Mouse (Mus musculus): Measurements from ENCODE around the gene Mecr. TPM values are rescaled to one million over a fixed set of nuclear protein-coding genes. Genes with fewer than 3 reads are reported as not detected.

Mecr gene
- polyA plus RNA-seq, 1 experiment from 2014 or later, result 56.1 TPM

GRCm38 (mm10) chr4:131911521-131911920 is 68.3 kb downstream of the Mecr start:
- Histone ChIP-seq H3K27ac (ENCODE audit: low read length) (no peak overlapping the region), H3K36me3 (ENCODE audit: control insufficient read depth, insufficient read depth, low read length) (no peaks in the 10 kb centered on the region), H3K9me3 (replicated peaks; ENCODE audit: control insufficient read depth, low read length) (no peaks in the 10 kb centered on the region), H3K4me1 (ENCODE audit: control insufficient read depth, insufficient read depth, low read length) (peaks cover 21% of the 10 kb centered on the region), H3K27me3 (ENCODE audit: control insufficient read depth, insufficient read depth, low read length) (peaks cover 20% of the 10 kb centered on the region; the same call in 1 of the 2 replicates), H3K4me3 (replicated peaks; ENCODE audit: low read length) (no peak overlapping the region), H3K9ac (ENCODE audit: low read length) (no peak overlapping the region), H3K4me2 (ENCODE audit: low read depth, low read length) (no peak overlapping the region)
- no peak for ATAC-seq (ENCODE audit: insufficient read depth, low FRiP score)
- WGBS, result 33% methylated on average over 5 of the region's 5 CpGs

- H3K4me1 ChIP-seq (ENCODE audit: control insufficient read depth, insufficient read depth, low read length), result peaks cover 22% of the 10 kb centered on the region
- H3K4me2 ChIP-seq (ENCODE audit: low read depth, low read length), result no peak overlapping the region
- 58% methylated on average over 10 of the region's 10 CpGs for WGBS
- ATAC-seq (ENCODE audit: insufficient read depth, low FRiP score), result no peak
- H3K9me3 ChIP-seq (replicated peaks; ENCODE audit: control insufficient read depth, low read length), result no peaks in the 10 kb centered on the region
- no peak overlapping the region for H3K27ac ChIP-seq (ENCODE audit: low read length)
- H3K36me3 ChIP-seq (ENCODE audit: control insufficient read depth, insufficient read depth, low read length), result no peaks in the 10 kb centered on the region
- no peak overlapping the region for H3K9ac ChIP-seq (ENCODE audit: low read length)
- H3K4me3 ChIP-seq (replicated peaks; ENCODE audit: low read length), result no peak overlapping the region
- peaks cover 20% of the 10 kb centered on the region; the same call in 1 of the 2 replicates for H3K27me3 ChIP-seq (ENCODE audit: control insufficient read depth, insufficient read depth, low read length)
Observed at GRCm38 (mm10) chr4:131913526-131913925, 70.3 kb downstream of the Mecr start.

GRCm38 (mm10) chr4:131914046-131914643 is 70.9 kb downstream of the Mecr start:
- no peak overlapping the region for H3K4me2 ChIP-seq (ENCODE audit: low read depth, low read length)
- peaks cover 28% of the 10 kb centered on the region for H3K4me1 ChIP-seq (ENCODE audit: control insufficient read depth, insufficient read depth, low read length)
- H3K36me3 ChIP-seq (ENCODE audit: control insufficient read depth, insufficient read depth, low read length), result no peaks in the 10 kb centered on the region
- no peak overlapping the region for H3K4me3 ChIP-seq (replicated peaks; ENCODE audit: low read length)
- H3K9me3 ChIP-seq (replicated peaks; ENCODE audit: control insufficient read depth, low read length), result no peaks in the 10 kb centered on the region
- H3K9ac ChIP-seq (ENCODE audit: low read length), result no peak overlapping the region
- no peak overlapping the region for H3K27ac ChIP-seq (ENCODE audit: low read length)
- WGBS, result 22% methylated on average over 9 of the region's 9 CpGs
- no peak for ATAC-seq (ENCODE audit: insufficient read depth, low FRiP score)
- H3K27me3 ChIP-seq (ENCODE audit: control insufficient read depth, insufficient read depth, low read length), result peaks cover 20% of the 10 kb centered on the region; the same call in 1 of the 2 replicates

- H3K36me3 ChIP-seq (ENCODE audit: control insufficient read depth, insufficient read depth, low read length), result no peaks in the 10 kb centered on the region
- H3K9me3 ChIP-seq (replicated peaks; ENCODE audit: control insufficient read depth, low read length), result no peaks in the 10 kb centered on the region
- peaks cover 20% of the 10 kb centered on the region; the same call in 1 of the 2 replicates for H3K27me3 ChIP-seq (ENCODE audit: control insufficient read depth, insufficient read depth, low read length)
- peak overlapping the region; percentile 24; the same call in 1 of the 2 replicates for H3K9ac ChIP-seq (ENCODE audit: low read length)
- H3K27ac ChIP-seq (ENCODE audit: low read length), result no peak overlapping the region
- WGBS, result 5% methylated on average over 31 of the region's 31 CpGs
- H3K4me2 ChIP-seq (ENCODE audit: low read depth, low read length), result peak overlapping the region; percentile 48
- H3K4me1 ChIP-seq (ENCODE audit: control insufficient read depth, insufficient read depth, low read length), result peaks cover 32% of the 10 kb centered on the region
- ATAC-seq (ENCODE audit: insufficient read depth, low FRiP score), result no peak
- peak overlapping the region; percentile 31 for H3K4me3 ChIP-seq (replicated peaks; ENCODE audit: low read length)
Observed at GRCm38 (mm10) chr4:131914891-131915469, 71.7 kb downstream of the Mecr start.

GRCm38 (mm10) chr4:131915821-131916328 is 72.6 kb downstream of the Mecr start:
- 41% methylated on average over 13 of the region's 13 CpGs for WGBS
- ATAC-seq (ENCODE audit: insufficient read depth, low FRiP score), result no peak
- H3K36me3 ChIP-seq (ENCODE audit: control insufficient read depth, insufficient read depth, low read length), result no peaks in the 10 kb centered on the region
- peaks cover 23% of the 10 kb centered on the region; the same call in 1 of the 2 replicates for H3K27me3 ChIP-seq (ENCODE audit: control insufficient read depth, insufficient read depth, low read length)
- no peak overlapping the region for H3K27ac ChIP-seq (ENCODE audit: low read length)
- H3K9ac ChIP-seq (ENCODE audit: low read length), result no peak overlapping the region
- H3K9me3 ChIP-seq (replicated peaks; ENCODE audit: control insufficient read depth, low read length), result no peaks in the 10 kb centered on the region
- H3K4me3 ChIP-seq (replicated peaks; ENCODE audit: low read length), result no peak overlapping the region
- peaks cover 24% of the 10 kb centered on the region for H3K4me1 ChIP-seq (ENCODE audit: control insufficient read depth, insufficient read depth, low read length)
- no peak overlapping the region for H3K4me2 ChIP-seq (ENCODE audit: low read depth, low read length)

- WGBS, result 13% methylated on average over 15 of the region's 15 CpGs
- peak; percentile 39; the same call in 1 of the 2 replicates for ATAC-seq (ENCODE audit: insufficient read depth, low FRiP score)
- H3K36me3 ChIP-seq (ENCODE audit: control insufficient read depth, insufficient read depth, low read length), result no peaks in the 10 kb centered on the region
- H3K4me3 ChIP-seq (replicated peaks; ENCODE audit: low read length), result no peak overlapping the region
- H3K9ac ChIP-seq (ENCODE audit: low read length), result no peak overlapping the region
- H3K27me3 ChIP-seq (ENCODE audit: control insufficient read depth, insufficient read depth, low read length), result peaks cover 24% of the 10 kb centered on the region; the same call in 1 of the 2 replicates
- no peak overlapping the region for H3K27ac ChIP-seq (ENCODE audit: low read length)
- peaks cover 22% of the 10 kb centered on the region for H3K4me1 ChIP-seq (ENCODE audit: control insufficient read depth, insufficient read depth, low read length)
- H3K4me2 ChIP-seq (ENCODE audit: low read depth, low read length), result no peak overlapping the region
- no peaks in the 10 kb centered on the region for H3K9me3 ChIP-seq (replicated peaks; ENCODE audit: control insufficient read depth, low read length)
Observed at GRCm38 (mm10) chr4:131916425-131916824, 73.2 kb downstream of the Mecr start.

GRCm38 (mm10) chr4:131917010-131917555 is 73.8 kb downstream of the Mecr start:
- Histone ChIP-seq H3K4me1 (ENCODE audit: control insufficient read depth, insufficient read depth, low read length) (peaks cover 27% of the 10 kb centered on the region), H3K9ac (ENCODE audit: low read length) (no peak overlapping the region), H3K36me3 (ENCODE audit: control insufficient read depth, insufficient read depth, low read length) (no peaks in the 10 kb centered on the region), H3K9me3 (replicated peaks; ENCODE audit: control insufficient read depth, low read length) (no peaks in the 10 kb centered on the region), H3K27ac (ENCODE audit: low read length) (no peak overlapping the region), H3K4me2 (ENCODE audit: low read depth, low read length) (no peak overlapping the region), H3K4me3 (replicated peaks; ENCODE audit: low read length) (no peak overlapping the region), H3K27me3 (ENCODE audit: control insufficient read depth, insufficient read depth, low read length) (peaks cover 31% of the 10 kb centered on the region)
- no peak for ATAC-seq (ENCODE audit: insufficient read depth, low FRiP score)
- WGBS, result 79% methylated on average over 10 of the region's 10 CpGs
